Mouse (Mus musculus) heart, embryonic 11.5 days (tissue): Measurements from ENCODE around the gene Parp3. TPM values are rescaled to one million over a fixed set of nuclear protein-coding genes. Genes with fewer than 3 reads are reported as not detected.
"Not testable (repeated sequence)": the region's sequence is repeated elsewhere in the genome, so short reads cannot be mapped to it uniquely, and the experiment has no call there.

ENCODE experiments used
- ATAC-seq: fragments of 200-750 bp; cut with Nextera tagmentation; replicated peaks from 2 replicates; pipeline ENCODE4 v1.8.0; 2017; ENCODE audit warnings: moderate library complexity; ENCODE audit not compliant: insufficient number of reproducible peaks, low FRiP score, low TSS enrichment
- H3K27ac ChIP-seq: fragments of 300-500 bp; sonication (generic); 2 replicates; pipeline ENCODE4 v1.5.1; 2014; ENCODE audit warnings: mild to moderate bottlenecking, low read depth, low read length
- H3K27me3 ChIP-seq: fragments of 300-500 bp; sonication (generic); 2 replicates; pipeline ENCODE4 v1.6.1; 2014; ENCODE audit warnings: mild to moderate bottlenecking, low read length, mixed read lengths; ENCODE audit not compliant: control insufficient read depth, insufficient read depth
- H3K36me3 ChIP-seq: fragments of 300-500 bp; sonication (generic); 2 replicates; pipeline ENCODE4 v1.6.1; 2014; ENCODE audit warnings: mild to moderate bottlenecking, low read length, moderate library complexity, mixed read lengths; ENCODE audit not compliant: control insufficient read depth, insufficient read depth
- H3K4me1 ChIP-seq: fragments of 300-500 bp; sonication (generic); 2 replicates; pipeline ENCODE4 v1.6.1; 2014; ENCODE audit warnings: low read length; ENCODE audit not compliant: control insufficient read depth, insufficient read depth
- H3K4me2 ChIP-seq: fragments of 300-500 bp; sonication (generic); 2 replicates; pipeline ENCODE4 v1.6.1; 2014; ENCODE audit warnings: mild to moderate bottlenecking, moderate library complexity
- H3K4me3 ChIP-seq: fragments of 300-500 bp; sonication (generic); 2 replicates; pipeline ENCODE4 v1.5.1; 2014; ENCODE audit warnings: low read depth, low read length
- H3K9ac ChIP-seq: fragments of 300-500 bp; sonication (generic); 2 replicates; pipeline ENCODE4 v1.6.1; 2014; ENCODE audit warnings: mild to moderate bottlenecking, low read depth, low read length, moderate library complexity
- H3K9me3 ChIP-seq: fragments of 300-500 bp; sonication (generic); replicated peaks from 2 replicates; pipeline ENCODE4 v1.6.1; 2016; ENCODE audit warnings: low read length; ENCODE audit not compliant: control insufficient read depth
- WGBS: fragments of 180-500 bp; shearing (Covaris S2); extraction: QIAGEN DNeasy Blood & Tissue Kit; methylation state at CpG from one replicate; pipeline ENCODE4 v1.1.7; 2014; ENCODE audit not compliant: insufficient replicate concordance; 5-methylcytosine and 5-hydroxymethylcytosine counted together
- polyA plus RNA-seq: library from polyadenylated mRNA; unstranded; fragments of >200 nt; fragmentation: Nextera tagmentation; extraction: Ambion mirVana; gene quantifications from 2 replicates; pipeline ENCODE4 v1.2.1, GENCODE M21; 2014

The Parp3 gene
- polyA plus RNA-seq, 1 experiment from 2014 or later: 1.0 TPM

GRCm38 (mm10) chr9:106501846-106502245 is 25.1 kb upstream of the Parp3 start:
- Histone ChIP-seq H3K4me1 (no peaks in the 10 kb centered on the region), H3K4me3 (no peak overlapping the region), H3K36me3 (no peaks in the 10 kb centered on the region), H3K9ac (no peak overlapping the region), H3K27me3 (peaks cover 5% of the 10 kb centered on the region), H3K9me3 (no peaks in the 10 kb centered on the region), H3K4me2 (no peak overlapping the region), H3K27ac (no peak overlapping the region)
- no peak for ATAC-seq
- WGBS: 84% methylated on average over 22 of the region's 22 CpGs

GRCm38 (mm10) chr9:106499667-106500066 is 22.9 kb upstream of the Parp3 start, which contains the start of gene Iqcf1:
Iqcf1 (plus strand) TSS chr9:106499967.
- Histone ChIP-seq H3K9ac (no peak within 1 kb of the TSS), H3K4me1 (no peaks in the 10 kb centered on the region), H3K27me3 (peaks cover 3% of the 10 kb centered on the region; the same call in 1 of the 2 replicates), H3K9me3 (no peaks in the 10 kb centered on the region), H3K4me3 (no peak within 1 kb of the TSS), H3K27ac (no peak within 1 kb of the TSS), H3K4me2 (no peak within 1 kb of the TSS), H3K36me3 (no peaks in the 10 kb centered on the region)
- 82% methylated on average over 6 of the region's 6 CpGs for WGBS
- no peak for ATAC-seq

GRCm38 (mm10) chr9:106487602-106488001 is 10.9 kb upstream of the Parp3 start:
- not testable (repeated sequence) for ATAC-seq, H3K4me3 ChIP-seq, H3K4me1 ChIP-seq, H3K4me2 ChIP-seq, H3K27ac ChIP-seq, H3K9ac ChIP-seq, H3K27me3 ChIP-seq, H3K9me3 ChIP-seq
- 77% methylated on average over 6 of the region's 6 CpGs for WGBS
- H3K36me3 ChIP-seq: peaks cover 21% of the 10 kb centered on the region

GRCm38 (mm10) chr9:106485076-106485475 is 8.3 kb upstream of the Parp3 start:
- Histone ChIP-seq H3K27me3 (no peaks in the 10 kb centered on the region), H3K9me3 (no peaks in the 10 kb centered on the region), H3K4me1 (no peaks in the 10 kb centered on the region), H3K9ac (no peak overlapping the region), H3K4me3 (no peak overlapping the region), H3K27ac (no peak overlapping the region), H3K4me2 (no peak overlapping the region), H3K36me3 (peaks cover 21% of the 10 kb centered on the region)
- no peak for ATAC-seq
- 79% methylated on average over 10 of the region's 10 CpGs for WGBS

- 88% methylated on average over 17 of the region's 17 CpGs for WGBS
- Histone ChIP-seq H3K9me3 (no peaks in the 10 kb centered on the region), H3K4me1 (no peaks in the 10 kb centered on the region), H3K27ac (no peak overlapping the region), H3K27me3 (no peaks in the 10 kb centered on the region), H3K4me2 (no peak overlapping the region), H3K4me3 (no peak overlapping the region), H3K36me3 (peaks cover 21% of the 10 kb centered on the region), H3K9ac (no peak overlapping the region)
- no peak for ATAC-seq
Measured at GRCm38 (mm10) chr9:106483606-106484005, 6.9 kb upstream of the Parp3 start.

- H3K27ac ChIP-seq: no peak overlapping the region
- ATAC-seq: no peak
- no peak overlapping the region for H3K9ac ChIP-seq
- peaks cover 1% of the 10 kb centered on the region for H3K4me1 ChIP-seq
- H3K27me3 ChIP-seq: no peaks in the 10 kb centered on the region
- WGBS: 94% methylated on average over 10 of the region's 10 CpGs
- no peak overlapping the region for H3K4me2 ChIP-seq
- H3K36me3 ChIP-seq: peaks cover 21% of the 10 kb centered on the region
- H3K9me3 ChIP-seq: no peaks in the 10 kb centered on the region
- H3K4me3 ChIP-seq: no peak overlapping the region
Measured at GRCm38 (mm10) chr9:106483136-106483535, 6.4 kb upstream of the Parp3 start.

- WGBS: 83% methylated on average over 17 of the region's 17 CpGs
- peaks cover 21% of the 10 kb centered on the region for H3K36me3 ChIP-seq
- no peak overlapping the region for H3K9ac ChIP-seq
- ATAC-seq: no peak
- no peaks in the 10 kb centered on the region for H3K27me3 ChIP-seq
- H3K4me2 ChIP-seq: no peak overlapping the region
- H3K9me3 ChIP-seq: no peaks in the 10 kb centered on the region
- H3K27ac ChIP-seq: no peak overlapping the region
- H3K4me3 ChIP-seq: no peak overlapping the region
- H3K4me1 ChIP-seq: peaks cover 3% of the 10 kb centered on the region
Measured at GRCm38 (mm10) chr9:106482578-106483115, 5.9 kb upstream of the Parp3 start.

GRCm38 (mm10) chr9:106481676-106482075 is 4.9 kb upstream of the Parp3 start:
- H3K27ac ChIP-seq: no peak overlapping the region
- H3K9me3 ChIP-seq: no peaks in the 10 kb centered on the region
- 89% methylated on average over 13 of the region's 13 CpGs for WGBS
- no peak overlapping the region for H3K4me3 ChIP-seq
- H3K27me3 ChIP-seq: no peaks in the 10 kb centered on the region
- H3K4me2 ChIP-seq: no peak overlapping the region
- no peak for ATAC-seq
- H3K9ac ChIP-seq: no peak overlapping the region
- peaks cover 21% of the 10 kb centered on the region for H3K36me3 ChIP-seq
- peaks cover 3% of the 10 kb centered on the region for H3K4me1 ChIP-seq

- Histone ChIP-seq H3K27me3 (no peaks in the 10 kb centered on the region), H3K9me3 (no peaks in the 10 kb centered on the region), H3K27ac (no peak overlapping the region), H3K36me3 (peaks cover 21% of the 10 kb centered on the region), H3K9ac (no peak overlapping the region), H3K4me3 (no peak overlapping the region), H3K4me2 (no peak overlapping the region), H3K4me1 (peaks cover 9% of the 10 kb centered on the region)
- WGBS: 92% methylated on average over 15 of the region's 15 CpGs
- ATAC-seq: no peak
Measured at GRCm38 (mm10) chr9:106481075-106481474, 4.3 kb upstream of the Parp3 start.
